Mouse (Mus musculus) hindbrain, embryonic 12.5 days (tissue): ENCODE measurements at regions not wholly inside any gene's neighbourhood (a gene's known extent, or its start where the extent isn't known, plus 50 kb on each side); places are given as distances from the start of the nearest gene placed in this dataset.
A peak's percentile ranks its signal among the peaks of the same experiment; 100 is the strongest.

Experiments used
- ATAC-seq: fragments of 200-750 bp; cut with Nextera tagmentation; 2 replicates; pipeline ENCODE4 v1.8.0; 2017; ENCODE audit warnings: moderate TSS enrichment; ENCODE audit not compliant: low FRiP score
- H3K27ac ChIP-seq: fragments of 300-500 bp; sonication (generic); 2 replicates; pipeline ENCODE4 v1.5.1; 2016; ENCODE audit warnings: mild to moderate bottlenecking
- H3K27me3 ChIP-seq: fragments of 300-500 bp; sonication (generic); 2 replicates; pipeline ENCODE4 v1.6.1; 2016; ENCODE audit warnings: mild to moderate bottlenecking
- H3K36me3 ChIP-seq: fragments of 300-500 bp; sonication (generic); 2 replicates; pipeline ENCODE4 v1.6.1; 2016; ENCODE audit warnings: mild to moderate bottlenecking
- H3K4me1 ChIP-seq: fragments of 300-500 bp; sonication (generic); 2 replicates; pipeline ENCODE4 v1.6.1; 2016
- H3K4me2 ChIP-seq: fragments of 300-500 bp; sonication (generic); replicated peaks from 2 replicates; pipeline ENCODE4 v1.6.1; 2016; ENCODE audit warnings: mild to moderate bottlenecking
- H3K4me3 ChIP-seq: fragments of 300-500 bp; sonication (generic); 2 replicates; pipeline ENCODE4 v1.5.1; 2016; ENCODE audit warnings: mild to moderate bottlenecking
- H3K9ac ChIP-seq: fragments of 300-500 bp; sonication (generic); 2 replicates; pipeline ENCODE4 v1.6.1; 2016; ENCODE audit warnings: mild to moderate bottlenecking, moderate library complexity
- H3K9me3 ChIP-seq: fragments of 300-500 bp; sonication (generic); replicated peaks from 2 replicates; pipeline ENCODE4 v1.6.1; 2016; ENCODE audit warnings: mild to moderate bottlenecking
- WGBS: fragments of 180-500 bp; shearing (Covaris S2); methylation state at CpG from one replicate; pipeline ENCODE4 v1.1.7; 2016; 5-methylcytosine and 5-hydroxymethylcytosine counted together

DNA sequence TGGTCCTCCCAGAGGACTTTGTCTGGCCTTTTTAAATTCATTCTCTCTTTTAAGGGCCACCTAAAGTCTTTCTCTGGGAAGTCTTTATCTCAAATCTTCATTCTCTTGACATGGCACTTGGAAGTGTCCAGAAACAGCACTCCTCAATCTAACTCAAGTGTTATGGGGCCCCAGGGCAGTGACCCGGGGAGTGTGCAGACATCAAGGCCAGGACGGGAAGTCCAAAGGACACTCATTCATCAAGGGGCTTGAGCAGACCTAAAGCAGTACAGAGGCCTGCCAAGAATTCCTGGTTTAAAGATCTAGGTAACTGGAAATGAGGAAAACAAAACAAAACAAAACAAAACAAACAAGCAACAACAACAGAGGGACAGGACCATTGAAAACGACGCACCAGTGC is 205.8 kb upstream of the Daam1 start:
- no peak overlapping the region for H3K27ac ChIP-seq
- WGBS, result 66% methylated on average over 4 of the region's 4 CpGs
- no peaks in the 10 kb centered on the region for H3K27me3 ChIP-seq
- no peak overlapping the region for H3K4me3 ChIP-seq
- no peaks in the 10 kb centered on the region for H3K36me3 ChIP-seq
- peaks cover 27% of the 10 kb centered on the region for H3K4me1 ChIP-seq
- ATAC-seq, result no peak
- H3K4me2 ChIP-seq, result no peak overlapping the region
- no peak overlapping the region for H3K9ac ChIP-seq
- no peaks in the 10 kb centered on the region for H3K9me3 ChIP-seq

DNA sequence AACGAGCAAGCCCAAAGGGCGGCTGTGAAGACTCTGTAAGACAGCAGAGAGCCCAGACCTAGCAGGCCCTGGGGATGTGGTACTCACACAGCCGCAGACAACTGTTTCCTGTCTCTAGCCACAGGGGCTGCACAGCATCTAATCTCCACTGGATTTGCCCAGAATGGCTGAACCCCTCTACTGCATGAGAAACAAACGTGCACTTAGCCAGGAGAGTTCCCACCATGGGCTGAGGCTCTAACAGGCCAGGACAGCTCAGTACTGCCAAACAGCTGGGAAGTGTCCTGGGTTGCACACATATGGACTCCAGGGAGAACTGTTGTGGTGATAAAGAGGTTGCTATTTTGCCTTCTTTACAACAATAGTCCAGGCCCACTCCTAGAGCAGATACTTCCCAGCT is 204.1 kb upstream of the Daam1 start:
- Histone ChIP-seq H3K4me1 (peaks cover 26% of the 10 kb centered on the region), H3K27ac (no peak overlapping the region), H3K9ac (no peak overlapping the region), H3K4me2 (no peak overlapping the region), H3K4me3 (no peak overlapping the region), H3K27me3 (no peaks in the 10 kb centered on the region), H3K36me3 (no peaks in the 10 kb centered on the region), H3K9me3 (no peaks in the 10 kb centered on the region)
- 65% methylated on average over 4 of the region's 4 CpGs for WGBS
- no peak for ATAC-seq

DNA sequence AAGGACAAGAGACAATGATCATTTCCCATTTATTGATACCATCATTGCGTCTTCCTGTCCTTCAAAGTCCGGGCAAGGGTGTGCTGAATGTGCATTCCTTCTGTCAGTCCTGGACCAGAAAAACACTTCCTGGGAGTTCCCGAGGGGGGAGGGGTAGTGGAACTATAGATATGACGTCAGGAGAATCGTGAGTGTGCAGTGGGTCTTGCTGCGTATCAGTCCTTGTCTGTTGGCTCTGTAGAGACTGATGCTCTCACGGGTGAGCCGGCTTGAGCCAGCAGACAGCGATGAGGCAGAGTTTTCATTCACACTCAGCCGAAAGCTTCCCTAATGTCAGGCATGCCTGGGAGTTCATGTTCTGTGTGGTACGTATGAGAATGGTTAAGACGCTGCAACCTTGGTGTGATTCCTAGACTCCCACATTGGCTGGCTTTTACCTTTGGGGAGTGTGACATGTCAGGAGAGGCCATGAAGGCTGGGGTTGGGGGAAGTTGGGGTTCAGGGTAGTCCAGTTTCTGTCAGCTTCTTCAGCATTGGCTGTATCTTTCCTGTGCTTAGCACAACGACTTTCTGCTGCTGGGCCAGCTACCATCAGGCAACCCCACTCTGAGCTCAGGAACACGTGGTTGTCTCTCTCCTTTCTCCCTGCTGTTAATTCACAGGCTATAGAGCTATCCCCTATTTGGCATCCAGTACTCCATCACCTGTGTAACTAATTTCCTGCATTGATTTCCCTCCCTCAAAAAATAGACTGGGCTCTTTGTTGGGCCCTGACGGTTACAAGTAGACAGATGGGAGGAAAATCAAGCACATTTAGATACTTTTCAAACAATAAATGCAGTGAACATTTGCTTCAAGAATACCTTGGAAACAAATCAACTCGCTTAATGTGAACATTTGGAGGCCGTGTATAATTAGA is 203.2 kb upstream of the Daam1 start:
- H3K9me3 ChIP-seq, result no peaks in the 10 kb centered on the region
- no peaks in the 10 kb centered on the region for H3K36me3 ChIP-seq
- H3K9ac ChIP-seq, result no peak overlapping the region
- ATAC-seq, result 0 out of 2 replicates have a peak, but pooled peaks have one; percentile 46
- peak overlapping the region; percentile 0; the same call in 1 of the 2 replicates for H3K27ac ChIP-seq
- H3K4me2 ChIP-seq, result no peak overlapping the region
- H3K27me3 ChIP-seq, result no peaks in the 10 kb centered on the region
- 73% methylated on average over 17 of the region's 17 CpGs for WGBS
- H3K4me3 ChIP-seq, result no peak overlapping the region
- peaks cover 26% of the 10 kb centered on the region for H3K4me1 ChIP-seq

DNA sequence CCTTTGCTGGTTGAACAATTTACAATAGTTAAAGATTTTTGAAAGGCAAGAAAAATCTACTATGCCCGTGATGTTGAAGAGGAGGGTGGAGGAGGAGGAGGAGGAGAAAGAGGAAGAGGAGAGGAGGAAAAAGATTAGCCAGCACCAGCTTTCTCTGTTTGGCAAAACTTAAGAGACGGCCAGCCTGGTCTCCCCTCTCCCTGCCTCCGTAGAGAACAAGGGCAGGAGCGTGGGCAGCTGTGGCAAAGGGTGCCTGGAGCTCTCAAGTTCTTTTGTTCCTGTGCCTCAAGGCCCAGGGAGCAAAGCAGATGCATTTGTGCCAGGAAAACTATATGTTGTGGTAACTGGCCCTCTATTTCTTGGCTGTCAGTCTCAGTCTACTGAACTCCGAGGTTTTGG is 202.5 kb upstream of the Daam1 start:
- H3K9me3 ChIP-seq, result no peaks in the 10 kb centered on the region
- no peaks in the 10 kb centered on the region for H3K36me3 ChIP-seq
- no peak overlapping the region for H3K9ac ChIP-seq
- no peak overlapping the region for H3K4me3 ChIP-seq
- no peaks in the 10 kb centered on the region for H3K27me3 ChIP-seq
- WGBS, result 57% methylated on average over 5 of the region's 5 CpGs
- ATAC-seq, result no peak
- peaks cover 26% of the 10 kb centered on the region for H3K4me1 ChIP-seq
- H3K4me2 ChIP-seq, result no peak overlapping the region
- peak overlapping the region; percentile 0; the same call in 1 of the 2 replicates for H3K27ac ChIP-seq

DNA sequence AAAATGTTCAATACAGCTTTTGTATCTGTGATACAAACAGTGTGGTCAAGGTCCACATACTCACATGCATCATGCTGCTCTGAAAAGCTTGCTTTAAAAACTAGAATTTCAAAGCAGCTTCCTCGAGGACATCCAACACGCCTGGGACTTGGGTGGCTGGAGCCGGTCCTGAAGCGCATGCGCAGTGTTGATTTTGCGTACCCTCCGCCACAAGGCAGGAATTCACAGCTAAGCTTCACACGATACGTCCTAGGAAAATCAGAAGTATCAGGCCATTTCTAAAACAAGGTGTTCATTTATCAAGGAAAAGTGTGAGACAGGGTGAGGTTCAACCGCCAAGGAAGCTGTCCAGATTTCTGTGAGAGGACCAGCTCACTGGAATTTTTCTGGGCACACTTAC is 202.1 kb upstream of the Daam1 start:
- 83% methylated on average over 10 of the region's 10 CpGs for WGBS
- no peaks in the 10 kb centered on the region for H3K27me3 ChIP-seq
- H3K27ac ChIP-seq, result peak overlapping the region; percentile 0; the same call in 1 of the 2 replicates
- H3K4me2 ChIP-seq, result no peak overlapping the region
- H3K36me3 ChIP-seq, result no peaks in the 10 kb centered on the region
- H3K9me3 ChIP-seq, result no peaks in the 10 kb centered on the region
- H3K4me3 ChIP-seq, result no peak overlapping the region
- H3K9ac ChIP-seq, result no peak overlapping the region
- peaks cover 26% of the 10 kb centered on the region for H3K4me1 ChIP-seq
- ATAC-seq, result no peak

DNA sequence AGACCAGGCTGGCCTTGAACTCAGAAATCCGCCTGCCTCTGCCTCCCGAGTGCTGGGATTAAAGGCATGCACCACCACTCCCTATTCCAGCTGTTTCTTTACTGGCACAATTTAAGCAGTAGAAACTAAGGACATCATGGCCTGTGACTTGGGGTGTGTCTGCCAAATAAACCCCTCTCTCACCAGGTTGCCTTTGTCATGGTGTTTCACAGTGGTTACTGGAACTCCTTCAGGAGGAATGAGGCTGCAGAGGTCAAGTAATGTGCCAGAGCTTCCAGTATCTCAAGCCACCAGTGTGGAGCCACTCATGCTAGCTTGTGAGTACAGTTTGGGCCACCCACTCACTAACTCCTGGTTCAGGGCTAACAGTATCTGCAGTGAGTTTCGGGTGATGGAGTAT is 200.5 kb upstream of the Daam1 start:
- H3K36me3 ChIP-seq, result no peaks in the 10 kb centered on the region

DNA sequence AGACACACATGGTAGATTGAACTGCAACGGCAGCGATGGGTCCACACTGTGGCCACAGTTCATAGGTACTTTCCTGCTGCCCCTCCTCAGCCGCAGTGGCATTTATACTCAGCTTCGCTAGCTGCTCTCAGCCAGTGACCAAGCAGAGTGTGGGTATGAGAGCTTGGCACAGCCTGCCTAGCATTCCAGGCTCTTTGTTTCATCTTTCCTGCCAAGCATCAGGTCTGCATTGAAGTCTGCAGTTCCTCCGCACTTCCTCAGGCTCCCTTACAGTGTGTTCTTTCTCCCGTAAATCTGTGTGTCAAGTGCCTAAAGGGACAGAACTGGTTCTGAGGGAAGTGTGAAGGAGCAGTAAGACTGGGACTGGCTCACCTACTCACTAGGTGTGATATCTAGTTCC is 194.6 kb upstream of the Daam1 start:
- Histone ChIP-seq H3K9me3 (no peaks in the 10 kb centered on the region), H3K4me2 (no peak overlapping the region), H3K27ac (no peak overlapping the region), H3K27me3 (no peaks in the 10 kb centered on the region), H3K4me3 (no peak overlapping the region), H3K36me3 (no peaks in the 10 kb centered on the region), H3K4me1 (no peaks in the 10 kb centered on the region), H3K9ac (no peak overlapping the region)
- ATAC-seq, result no peak
- 89% methylated on average over 6 of the region's 6 CpGs for WGBS

More for the DNA sequence above, 200.5 kb upstream of the Daam1 start:
- Histone ChIP-seq H3K9me3 (no peaks in the 10 kb centered on the region), H3K27me3 (no peaks in the 10 kb centered on the region), H3K4me3 (no peak overlapping the region), H3K4me1 (peaks cover 14% of the 10 kb centered on the region; the same call in 1 of the 2 replicates), H3K4me2 (no peak overlapping the region), H3K9ac (no peak overlapping the region), H3K27ac (no peak overlapping the region)
- 95% methylated on average over 3 of the region's 3 CpGs for WGBS
- no peak for ATAC-seq

DNA sequence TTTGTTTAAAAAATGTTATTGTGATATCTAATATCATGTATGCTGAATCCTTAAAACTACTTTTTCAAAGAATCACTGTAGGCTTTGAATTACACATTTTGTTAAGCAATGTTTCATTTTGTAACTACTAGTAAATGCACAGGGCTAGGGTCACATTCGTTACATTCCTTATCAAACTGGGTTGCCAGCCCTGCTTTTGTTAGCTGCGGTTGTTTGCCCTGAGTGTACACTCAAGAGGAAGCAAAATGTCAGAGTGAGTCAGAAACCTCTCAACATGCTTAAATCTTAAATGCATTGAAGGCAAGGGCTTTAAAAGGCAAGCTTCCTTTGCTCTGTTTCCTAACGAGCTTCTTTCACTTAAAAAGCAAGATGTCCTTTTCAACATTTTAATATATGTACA is 193.6 kb upstream of the Daam1 start:
- H3K27me3 ChIP-seq, result no peaks in the 10 kb centered on the region
- H3K9me3 ChIP-seq, result no peaks in the 10 kb centered on the region
- no peaks in the 10 kb centered on the region for H3K36me3 ChIP-seq
- H3K9ac ChIP-seq, result no peak overlapping the region
- H3K27ac ChIP-seq, result no peak overlapping the region
- WGBS, result 80% methylated on average over 3 of the region's 3 CpGs
- no peak overlapping the region for H3K4me3 ChIP-seq
- peaks cover 1% of the 10 kb centered on the region; the same call in 1 of the 2 replicates for H3K4me1 ChIP-seq
- no peak overlapping the region for H3K4me2 ChIP-seq
- no peak for ATAC-seq

DNA sequence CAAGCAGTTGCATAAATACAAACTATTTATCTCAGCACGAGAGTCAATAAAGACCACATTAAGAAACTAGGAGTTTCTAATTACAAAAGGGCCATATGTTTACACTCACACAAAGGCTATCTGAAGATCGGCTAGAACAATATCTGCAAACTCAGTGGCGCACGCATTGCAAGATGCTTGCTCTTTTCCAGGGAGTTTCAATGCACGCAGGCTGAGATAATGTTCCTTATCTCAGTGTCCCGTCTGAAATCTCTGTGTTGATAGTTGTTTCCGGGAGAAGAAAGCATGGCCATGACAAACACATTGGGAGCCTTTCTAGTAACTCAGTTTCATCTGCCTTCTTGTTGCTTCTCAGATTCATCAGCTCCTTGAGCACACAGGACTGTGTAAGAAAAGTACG is 192.6 kb upstream of the Daam1 start:
- no peak overlapping the region for H3K4me2 ChIP-seq
- no peak overlapping the region for H3K9ac ChIP-seq
- no peak for ATAC-seq
- H3K27me3 ChIP-seq, result no peaks in the 10 kb centered on the region
- WGBS, result 59% methylated on average over 8 of the region's 8 CpGs
- H3K4me1 ChIP-seq, result peaks cover 3% of the 10 kb centered on the region; the same call in 1 of the 2 replicates
- no peaks in the 10 kb centered on the region for H3K36me3 ChIP-seq
- H3K27ac ChIP-seq, result no peak overlapping the region
- no peak overlapping the region for H3K4me3 ChIP-seq
- no peaks in the 10 kb centered on the region for H3K9me3 ChIP-seq

DNA sequence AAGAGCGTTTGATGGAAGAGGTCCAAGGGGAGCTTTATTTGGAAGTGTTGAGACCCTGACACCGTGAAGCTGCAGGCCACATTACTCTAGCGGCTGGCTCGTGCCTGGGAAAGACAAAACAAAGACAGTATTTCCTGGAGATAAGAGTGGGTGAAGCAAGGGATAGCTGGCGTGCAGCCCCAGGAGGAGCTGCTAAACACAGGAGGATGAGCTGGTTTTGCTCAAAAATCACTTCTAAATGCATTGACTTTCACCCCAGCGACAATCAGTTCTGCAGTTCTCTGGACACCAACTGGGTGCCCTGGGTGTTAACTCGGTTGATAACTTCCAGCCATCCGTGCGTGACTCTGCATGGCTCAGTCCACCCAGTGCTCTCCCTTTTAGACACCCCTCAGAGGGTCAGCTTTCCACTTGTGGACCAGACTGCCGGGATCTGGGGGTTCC is 190.8 kb upstream of the Daam1 start:
- 60% methylated on average over 10 of the region's 10 CpGs for WGBS
- no peak overlapping the region for H3K27ac ChIP-seq

DNA sequence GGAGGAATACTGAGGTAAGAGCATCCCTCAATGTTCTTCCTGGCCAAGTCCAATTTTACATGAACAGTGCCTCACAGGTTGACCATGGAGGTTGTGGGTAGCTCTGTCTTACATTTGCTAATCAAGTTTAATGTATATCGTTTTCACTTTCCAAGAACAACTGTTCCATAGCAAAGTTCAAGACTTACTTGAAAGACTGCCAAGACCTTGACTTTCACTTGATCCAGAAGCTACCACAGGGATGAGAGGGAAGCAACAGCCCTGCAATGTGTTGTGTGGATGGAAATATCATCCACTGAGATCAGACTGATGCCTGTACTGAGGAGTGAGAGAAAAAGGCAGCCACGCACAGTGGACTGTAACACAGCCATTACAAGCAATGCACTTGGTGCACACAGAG is 189.4 kb upstream of the Daam1 start:
- Histone ChIP-seq H3K9ac (no peak overlapping the region), H3K27me3 (no peaks in the 10 kb centered on the region), H3K4me3 (no peak overlapping the region), H3K4me1 (peaks cover 3% of the 10 kb centered on the region; the same call in 1 of the 2 replicates), H3K27ac (no peak overlapping the region), H3K4me2 (no peak overlapping the region), H3K36me3 (no peaks in the 10 kb centered on the region), H3K9me3 (no peaks in the 10 kb centered on the region)
- WGBS, result 91% methylated on average over 2 of the region's 2 CpGs
- no peak for ATAC-seq

More for the DNA sequence above, 190.8 kb upstream of the Daam1 start:
- no peaks in the 10 kb centered on the region for H3K27me3 ChIP-seq
- no peaks in the 10 kb centered on the region for H3K36me3 ChIP-seq
- no peak overlapping the region for H3K9ac ChIP-seq
- no peaks in the 10 kb centered on the region for H3K9me3 ChIP-seq
- H3K4me1 ChIP-seq, result peaks cover 3% of the 10 kb centered on the region; the same call in 1 of the 2 replicates
- H3K4me3 ChIP-seq, result no peak overlapping the region
- ATAC-seq, result no peak
- H3K4me2 ChIP-seq, result no peak overlapping the region

DNA sequence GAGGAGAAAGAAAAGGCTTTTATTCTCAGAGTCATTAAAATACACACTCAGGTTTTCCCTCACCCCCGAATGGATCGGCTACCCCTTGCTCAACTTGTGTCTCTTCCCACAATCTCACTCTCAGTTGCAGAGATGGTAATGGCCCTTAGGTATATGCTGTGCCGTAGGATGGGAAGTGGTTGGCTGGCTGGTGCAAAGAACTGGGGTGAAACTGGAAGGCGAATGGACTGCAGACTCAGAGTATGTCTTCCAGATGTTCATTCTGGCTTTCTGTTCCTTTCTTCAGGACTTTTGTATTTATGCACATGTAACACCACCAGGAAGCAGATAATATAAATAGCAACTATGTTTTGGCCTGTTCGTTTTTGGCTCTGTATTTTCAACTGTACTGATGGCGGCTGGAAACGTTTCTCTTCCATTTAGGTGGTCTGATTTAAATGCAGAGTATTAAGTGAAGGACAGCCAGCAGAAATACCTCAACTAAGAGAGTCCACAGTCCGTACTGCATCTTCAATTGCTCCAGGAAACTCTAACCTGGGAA is 188.0 kb upstream of the Daam1 start:
- 82% methylated on average over 8 of the region's 8 CpGs for WGBS
- H3K36me3 ChIP-seq, result no peaks in the 10 kb centered on the region
- ATAC-seq, result no peak
- H3K27ac ChIP-seq, result no peak overlapping the region
- peaks cover 3% of the 10 kb centered on the region; the same call in 1 of the 2 replicates for H3K4me1 ChIP-seq
- no peaks in the 10 kb centered on the region for H3K27me3 ChIP-seq
- no peak overlapping the region for H3K4me3 ChIP-seq
- no peak overlapping the region for H3K9ac ChIP-seq
- H3K4me2 ChIP-seq, result no peak overlapping the region
- H3K9me3 ChIP-seq, result no peaks in the 10 kb centered on the region
